Mouse (Mus musculus) lung, embryonic 15.5 days (tissue): ENCODE results near the gene Asb1. TPM values are rescaled to one million over a fixed set of nuclear protein-coding genes. Genes with fewer than 3 reads are reported as not detected.

Source experiments
- ATAC-seq: fragments of 200-750 bp; cut with Nextera tagmentation; 2 replicates; pipeline ENCODE4 v1.8.0; 2017; ENCODE audit warnings: moderate number of reproducible peaks, borderline replicate concordance; ENCODE audit not compliant: low FRiP score, low TSS enrichment; ENCODE audit errors: extremely low read depth
- H3K27ac ChIP-seq: fragments of 300-500 bp; sonication (generic); 2 replicates; pipeline ENCODE4 v1.5.1; 2015; ENCODE audit warnings: moderate library complexity, mild to moderate bottlenecking, inconsistent platforms
- H3K27me3 ChIP-seq: fragments of 300-500 bp; sonication (generic); 2 replicates; pipeline ENCODE4 v1.6.1; 2015; ENCODE audit warnings: inconsistent platforms
- H3K36me3 ChIP-seq: fragments of 300-500 bp; sonication (generic); 2 replicates; pipeline ENCODE4 v1.6.1; 2015; ENCODE audit warnings: inconsistent platforms
- H3K4me1 ChIP-seq: fragments of 300-500 bp; sonication (generic); 2 replicates; pipeline ENCODE4 v1.6.1; 2015; ENCODE audit warnings: inconsistent platforms
- H3K4me2 ChIP-seq: fragments of 300-500 bp; sonication (generic); 2 replicates; pipeline ENCODE4 v1.6.1; 2015; ENCODE audit warnings: inconsistent platforms, mild to moderate bottlenecking, moderate library complexity
- H3K4me3 ChIP-seq: fragments of 300-500 bp; sonication (generic); 2 replicates; pipeline ENCODE4 v1.5.1; 2015; ENCODE audit warnings: mild to moderate bottlenecking, inconsistent platforms
- H3K9ac ChIP-seq: fragments of 300-500 bp; sonication (generic); 2 replicates; pipeline ENCODE4 v1.6.1; 2015; ENCODE audit warnings: inconsistent platforms
- H3K9me3 ChIP-seq: fragments of 300-500 bp; sonication (generic); 2 replicates; pipeline ENCODE4 v1.6.1; 2016; ENCODE audit warnings: inconsistent platforms
- WGBS: fragments of 180-500 bp; shearing (Covaris S2); methylation state at CpG from one replicate; pipeline ENCODE4 v1.1.7; 2015; 5-methylcytosine and 5-hydroxymethylcytosine counted together
- polyA plus RNA-seq: library from polyadenylated mRNA; unstranded; fragments of >200 nt; fragmentation: Nextera tagmentation; extraction: Ambion mirVana; gene quantifications from 2 replicates; pipeline ENCODE4 v1.2.1, GENCODE M21; 2015

Asb1 gene
- polyA plus RNA-seq, 1 experiment from 2014 or later = 6.2 TPM

- Histone ChIP-seq H3K4me3 (no peak overlapping the region), H3K9ac (no peak overlapping the region), H3K4me1 (no peaks in the 10 kb centered on the region), H3K9me3 (no peaks in the 10 kb centered on the region), H3K27ac (no peak overlapping the region), H3K36me3 (peaks cover 18% of the 10 kb centered on the region), H3K4me2 (no peak overlapping the region), H3K27me3 (no peaks in the 10 kb centered on the region)
- ATAC-seq = no peak
- WGBS = 94% methylated on average over 5 of the region's 5 CpGs
These were observed 7.2 kb downstream of the Asb1 start for GRCm38 (mm10) chr1:91547567-91547966.

GRCm38 (mm10) chr1:91549073-91549472, 8.7 kb downstream of the Asb1 start:
- no peak overlapping the region for H3K4me3 ChIP-seq
- no peak for ATAC-seq
- H3K27me3 ChIP-seq = no peaks in the 10 kb centered on the region
- no peaks in the 10 kb centered on the region for H3K4me1 ChIP-seq
- H3K4me2 ChIP-seq = no peak overlapping the region
- H3K27ac ChIP-seq = no peak overlapping the region
- no peak overlapping the region for H3K9ac ChIP-seq
- peaks cover 21% of the 10 kb centered on the region for H3K36me3 ChIP-seq
- H3K9me3 ChIP-seq = no peaks in the 10 kb centered on the region
- 78% methylated on average over 2 of the region's 2 CpGs for WGBS

GRCm38 (mm10) chr1:91557099-91557498, 16.8 kb downstream of the Asb1 start:
- Histone ChIP-seq H3K4me2 (no peak overlapping the region), H3K9ac (no peak overlapping the region), H3K27me3 (no peaks in the 10 kb centered on the region), H3K27ac (no peak overlapping the region), H3K9me3 (no peaks in the 10 kb centered on the region), H3K4me1 (no peaks in the 10 kb centered on the region), H3K4me3 (no peak overlapping the region), H3K36me3 (peaks cover 23% of the 10 kb centered on the region)
- WGBS = 56% methylated on average over 2 of the region's 2 CpGs
- no peak for ATAC-seq

GRCm38 (mm10) chr1:91561226-91561625, 20.9 kb downstream of the Asb1 start:
- H3K9me3 ChIP-seq = no peaks in the 10 kb centered on the region
- no peaks in the 10 kb centered on the region for H3K27me3 ChIP-seq
- 0 out of 2 replicates have a peak, but pooled peaks cover 3% of the 10 kb centered on the region for H3K36me3 ChIP-seq
- no peak for ATAC-seq
- H3K4me3 ChIP-seq = no peak overlapping the region
- H3K4me1 ChIP-seq = no peaks in the 10 kb centered on the region
- H3K9ac ChIP-seq = no peak overlapping the region
- no peak overlapping the region for H3K27ac ChIP-seq
- WGBS = 81% methylated on average over 6 of the region's 6 CpGs
- no peak overlapping the region for H3K4me2 ChIP-seq

GRCm38 (mm10) chr1:91562977-91563590, 22.7 kb downstream of the Asb1 start:
- Histone ChIP-seq H3K36me3 (no peaks in the 10 kb centered on the region), H3K27ac (no peak overlapping the region), H3K4me2 (no peak overlapping the region), H3K9ac (no peak overlapping the region), H3K9me3 (no peaks in the 10 kb centered on the region), H3K27me3 (no peaks in the 10 kb centered on the region), H3K4me1 (no peaks in the 10 kb centered on the region), H3K4me3 (no peak overlapping the region)
- WGBS = 78% methylated on average over 4 of the region's 4 CpGs
- no peak for ATAC-seq

- Histone ChIP-seq H3K4me1 (no peaks in the 10 kb centered on the region), H3K27me3 (no peaks in the 10 kb centered on the region), H3K27ac (no peak overlapping the region), H3K4me2 (no peak overlapping the region), H3K36me3 (no peaks in the 10 kb centered on the region), H3K9ac (no peak overlapping the region), H3K9me3 (no peaks in the 10 kb centered on the region), H3K4me3 (no peak overlapping the region)
- WGBS = 54% methylated on average over 3 of the region's 3 CpGs
- ATAC-seq = no peak
These were observed 23.7 kb downstream of the Asb1 start for GRCm38 (mm10) chr1:91564004-91564403.

GRCm38 (mm10) chr1:91564598-91564997, 24.3 kb downstream of the Asb1 start:
- H3K4me3 ChIP-seq = no peak overlapping the region
- H3K9me3 ChIP-seq = no peaks in the 10 kb centered on the region
- no peak for ATAC-seq
- H3K27ac ChIP-seq = no peak overlapping the region
- no peak overlapping the region for H3K9ac ChIP-seq
- H3K4me1 ChIP-seq = no peaks in the 10 kb centered on the region
- H3K36me3 ChIP-seq = no peaks in the 10 kb centered on the region
- WGBS = 36% methylated on average over 6 of the region's 6 CpGs
- H3K27me3 ChIP-seq = no peaks in the 10 kb centered on the region
- no peak overlapping the region for H3K4me2 ChIP-seq

- no peak overlapping the region for H3K4me2 ChIP-seq
- no peak overlapping the region for H3K9ac ChIP-seq
- no peak overlapping the region for H3K27ac ChIP-seq
- no peaks in the 10 kb centered on the region for H3K4me1 ChIP-seq
- no peak overlapping the region for H3K4me3 ChIP-seq
- H3K36me3 ChIP-seq = no peaks in the 10 kb centered on the region
- H3K27me3 ChIP-seq = no peaks in the 10 kb centered on the region
- 76% methylated on average over 2 of the region's 2 CpGs for WGBS
- no peak for ATAC-seq
- no peaks in the 10 kb centered on the region for H3K9me3 ChIP-seq
These were observed 26.9 kb downstream of the Asb1 start for GRCm38 (mm10) chr1:91567269-91567668.

- Histone ChIP-seq H3K36me3 (no peaks in the 10 kb centered on the region), H3K27me3 (no peaks in the 10 kb centered on the region), H3K4me2 (no peak overlapping the region), H3K9me3 (no peaks in the 10 kb centered on the region), H3K9ac (no peak overlapping the region), H3K27ac (no peak overlapping the region), H3K4me1 (no peaks in the 10 kb centered on the region), H3K4me3 (no peak overlapping the region)
- no peak for ATAC-seq
- WGBS = 76% methylated on average over 10 of the region's 10 CpGs
These were observed 32.1 kb downstream of the Asb1 start for GRCm38 (mm10) chr1:91572458-91572857.

GRCm38 (mm10) chr1:91574208-91574607, 33.9 kb downstream of the Asb1 start:
- Histone ChIP-seq H3K27ac (no peak overlapping the region), H3K36me3 (no peaks in the 10 kb centered on the region), H3K9ac (no peak overlapping the region), H3K27me3 (no peaks in the 10 kb centered on the region), H3K4me3 (no peak overlapping the region), H3K9me3 (no peaks in the 10 kb centered on the region), H3K4me2 (no peak overlapping the region), H3K4me1 (no peaks in the 10 kb centered on the region)
- no peak for ATAC-seq
- WGBS = 64% methylated on average over 3 of the region's 3 CpGs

- ATAC-seq = no peak
These were observed 37.7 kb downstream of the Asb1 start for GRCm38 (mm10) chr1:91577883-91578517.

GRCm38 (mm10) chr1:91580503-91580902, 40.2 kb downstream of the Asb1 start:
- H3K27ac ChIP-seq = no peak overlapping the region
- H3K9ac ChIP-seq = no peak overlapping the region
- H3K9me3 ChIP-seq = no peaks in the 10 kb centered on the region
- no peaks in the 10 kb centered on the region for H3K36me3 ChIP-seq
- H3K4me3 ChIP-seq = no peak overlapping the region
- no peaks in the 10 kb centered on the region for H3K4me1 ChIP-seq
- no peak for ATAC-seq
- H3K4me2 ChIP-seq = no peak overlapping the region
- WGBS = 34% methylated on average over 2 of the region's 2 CpGs
- H3K27me3 ChIP-seq = no peaks in the 10 kb centered on the region

More at GRCm38 (mm10) chr1:91577883-91578517, 37.7 kb downstream of the Asb1 start:
- WGBS = 55% methylated on average over 7 of the region's 7 CpGs
- H3K9ac ChIP-seq = no peak overlapping the region
- H3K36me3 ChIP-seq = no peaks in the 10 kb centered on the region
- no peaks in the 10 kb centered on the region for H3K27me3 ChIP-seq
- H3K9me3 ChIP-seq = no peaks in the 10 kb centered on the region
- H3K4me1 ChIP-seq = no peaks in the 10 kb centered on the region
- H3K27ac ChIP-seq = no peak overlapping the region
- no peak overlapping the region for H3K4me3 ChIP-seq
- H3K4me2 ChIP-seq = no peak overlapping the region
